Mouse (Mus musculus): ENCODE data around the gene Cacnb1. TPM values are rescaled to one million over a fixed set of nuclear protein-coding genes. Genes with fewer than 3 reads are reported as not detected.

Gene Cacnb1
- polyA plus RNA-seq, 1 experiment = 117 TPM

GRCm38 (mm10) chr11:98052989-98053834, 30.4 kb upstream of the Cacnb1 start, which contains the start of gene Stac2:
Gene Stac2 (minus strand): TSS chr11:98053462.
- Histone ChIP-seq H3K4me3 (ENCODE audit: insufficient read depth, low read length) (peak within 1 kb of the TSS; percentile 41), H3K4me1 (ENCODE audit: control insufficient read depth, insufficient read depth, low read length) (peaks cover 9% of the 10 kb centered on the region), H3K27ac (ENCODE audit: insufficient read depth, low read length) (no peak within 1 kb of the TSS)
- TF ChIP-seq CTCF (IDR thresholded peaks at IDR 0.05; ENCODE audit: extremely low read depth, insufficient read depth, low read length) = no peak
- TF ChIP-seq POLR2A (IDR thresholded peaks at IDR 0.05; ENCODE audit: extremely low read depth, insufficient read depth, low read length) = no peak

GRCm38 (mm10) chr11:98052129-98052988, 29.5 kb upstream of the Cacnb1 start:
- Histone ChIP-seq H3K4me3 (ENCODE audit: insufficient read depth, low read length) (peak overlapping the region; percentile 41), H3K27ac (ENCODE audit: insufficient read depth, low read length) (no peak overlapping the region), H3K4me1 (ENCODE audit: control insufficient read depth, insufficient read depth, low read length) (peaks cover 6% of the 10 kb centered on the region)
- TF ChIP-seq POLR2A (IDR thresholded peaks at IDR 0.05; ENCODE audit: extremely low read depth, insufficient read depth, low read length) (no peak), CTCF (IDR thresholded peaks at IDR 0.05; ENCODE audit: extremely low read depth, insufficient read depth, low read length) (no peak)

GRCm38 (mm10) chr11:98051611-98052128, 28.8 kb upstream of the Cacnb1 start:
- H3K4me1 ChIP-seq (ENCODE audit: control insufficient read depth, insufficient read depth, low read length) = peaks cover 5% of the 10 kb centered on the region
- H3K27ac ChIP-seq (ENCODE audit: insufficient read depth, low read length) = no peak overlapping the region
- H3K4me3 ChIP-seq (ENCODE audit: insufficient read depth, low read length) = peak overlapping the region; percentile 41; the same call in 1 of the 2 replicates
- no peak for TF ChIP-seq POLR2A (IDR thresholded peaks at IDR 0.05; ENCODE audit: extremely low read depth, insufficient read depth, low read length)

- no peak overlapping the region for H3K27ac ChIP-seq (ENCODE audit: insufficient read depth, low read length)
- peaks cover 5% of the 10 kb centered on the region for H3K4me1 ChIP-seq (ENCODE audit: control insufficient read depth, insufficient read depth, low read length)
- TF ChIP-seq POLR2A (IDR thresholded peaks at IDR 0.05; ENCODE audit: extremely low read depth, insufficient read depth, low read length) (no peak), CTCF (IDR thresholded peaks at IDR 0.05; ENCODE audit: extremely low read depth, insufficient read depth, low read length) (no peak)
- 0 out of 2 replicates have a peak overlapping the region, but pooled peaks have one; percentile 41 for H3K4me3 ChIP-seq (ENCODE audit: insufficient read depth, low read length)
These were observed 28.1 kb upstream of the Cacnb1 start for GRCm38 (mm10) chr11:98050940-98051339.

GRCm38 (mm10) chr11:98050520-98050815, 27.6 kb upstream of the Cacnb1 start:
- H3K27ac ChIP-seq (ENCODE audit: insufficient read depth, low read length) = no peak overlapping the region
- H3K4me3 ChIP-seq (ENCODE audit: insufficient read depth, low read length) = no peak overlapping the region
- H3K4me1 ChIP-seq (ENCODE audit: control insufficient read depth, insufficient read depth, low read length) = peaks cover 5% of the 10 kb centered on the region
- TF ChIP-seq CTCF (IDR thresholded peaks at IDR 0.05; ENCODE audit: extremely low read depth, insufficient read depth, low read length) (no peak), POLR2A (IDR thresholded peaks at IDR 0.05; ENCODE audit: extremely low read depth, insufficient read depth, low read length) (no peak)

- TF ChIP-seq CTCF (IDR thresholded peaks at IDR 0.05; ENCODE audit: extremely low read depth, insufficient read depth, low read length) = no peak
- TF ChIP-seq POLR2A (IDR thresholded peaks at IDR 0.05; ENCODE audit: extremely low read depth, insufficient read depth, low read length) = no peak
- Histone ChIP-seq H3K4me3 (ENCODE audit: insufficient read depth, low read length) (no peak overlapping the region), H3K27ac (ENCODE audit: insufficient read depth, low read length) (no peak overlapping the region), H3K4me1 (ENCODE audit: control insufficient read depth, insufficient read depth, low read length) (peaks cover 5% of the 10 kb centered on the region)
These were observed 27.1 kb upstream of the Cacnb1 start for GRCm38 (mm10) chr11:98049672-98050519.

- no peak overlapping the region for H3K27ac ChIP-seq (ENCODE audit: insufficient read depth, low read length)
These were observed 24.9 kb upstream of the Cacnb1 start for GRCm38 (mm10) chr11:98047745-98048144.

GRCm38 (mm10) chr11:98046466-98046865, 23.6 kb upstream of the Cacnb1 start:
- Histone ChIP-seq H3K27ac (ENCODE audit: insufficient read depth, low read length) (no peak overlapping the region), H3K4me3 (ENCODE audit: insufficient read depth, low read length) (no peak overlapping the region), H3K4me1 (ENCODE audit: control insufficient read depth, insufficient read depth, low read length) (peaks cover 5% of the 10 kb centered on the region)
- no peak for TF ChIP-seq POLR2A (IDR thresholded peaks at IDR 0.05; ENCODE audit: extremely low read depth, insufficient read depth, low read length)

More at GRCm38 (mm10) chr11:98047745-98048144, 24.9 kb upstream of the Cacnb1 start:
- H3K4me1 ChIP-seq (ENCODE audit: control insufficient read depth, insufficient read depth, low read length) = peaks cover 5% of the 10 kb centered on the region
- no peak overlapping the region for H3K4me3 ChIP-seq (ENCODE audit: insufficient read depth, low read length)
- TF ChIP-seq POLR2A (IDR thresholded peaks at IDR 0.05; ENCODE audit: extremely low read depth, insufficient read depth, low read length) = no peak

- H3K4me1 ChIP-seq (ENCODE audit: control insufficient read depth, insufficient read depth, low read length) = peaks cover 5% of the 10 kb centered on the region; the same call in 1 of the 2 replicates
- no peak overlapping the region for H3K4me3 ChIP-seq (ENCODE audit: insufficient read depth, low read length)
- no peak overlapping the region for H3K27ac ChIP-seq (ENCODE audit: insufficient read depth, low read length)
- TF ChIP-seq POLR2A (IDR thresholded peaks at IDR 0.05; ENCODE audit: extremely low read depth, insufficient read depth, low read length) (no peak), CTCF (IDR thresholded peaks at IDR 0.05; ENCODE audit: extremely low read depth, insufficient read depth, low read length) (no peak)
These were observed 22.8 kb upstream of the Cacnb1 start for GRCm38 (mm10) chr11:98045596-98045995.

All from cortical plate, adult 2 months (tissue).